Mouse (Mus musculus): ENCODE results near the gene Urb2.
"Not testable (repeated sequence)": the region's sequence is repeated elsewhere in the genome, so short reads cannot be mapped to it uniquely, and the experiment has no call there.

The Urb2 gene

DNA sequence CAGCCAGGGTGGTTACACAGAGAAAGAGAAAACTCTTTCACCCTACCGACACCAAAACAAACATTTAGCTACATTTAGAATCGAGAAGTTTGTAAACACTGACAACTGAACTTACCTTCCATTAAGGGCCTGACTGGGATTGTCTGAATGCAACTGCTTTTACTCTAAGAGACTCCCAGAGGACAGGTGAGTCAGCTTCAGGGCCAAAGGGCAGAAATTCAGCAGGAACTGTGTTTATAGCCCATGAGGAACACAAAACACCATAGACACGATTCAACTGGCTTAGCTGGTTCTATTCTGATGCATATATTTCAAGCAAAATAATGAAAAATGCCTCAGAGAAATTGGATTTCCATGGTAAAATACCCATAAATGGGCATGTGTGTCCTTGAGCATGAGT lies 6.6 kb upstream of the Urb2 start:
- DNase-seq, result no peak

DNA sequence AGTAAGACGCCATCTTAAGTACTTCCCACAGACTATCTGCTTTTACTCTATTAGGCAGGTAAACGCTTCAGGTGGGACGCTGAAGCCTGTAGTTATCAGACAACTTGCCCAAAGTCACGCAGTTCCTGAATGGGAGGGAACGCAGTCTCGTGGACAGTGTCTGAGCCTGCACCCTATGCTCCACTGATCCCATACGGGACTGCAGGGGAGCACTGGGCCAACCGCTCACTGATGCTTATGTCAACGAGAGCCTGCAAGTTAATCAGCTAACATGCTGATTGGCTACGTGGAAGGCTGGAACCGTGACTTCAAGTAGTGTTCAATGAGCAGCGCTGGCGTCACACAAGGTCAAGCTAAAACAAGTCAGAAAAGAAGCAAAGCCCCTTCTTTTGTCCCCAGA lies 1.5 kb upstream of the Urb2 start:
- DNase-seq, result peak; percentile 80

- peak; percentile 82 for DNase-seq
Measured at GRCm38 (mm10) chr8:124020439-124021236, 670 bp upstream of the Urb2 start.

DNA sequence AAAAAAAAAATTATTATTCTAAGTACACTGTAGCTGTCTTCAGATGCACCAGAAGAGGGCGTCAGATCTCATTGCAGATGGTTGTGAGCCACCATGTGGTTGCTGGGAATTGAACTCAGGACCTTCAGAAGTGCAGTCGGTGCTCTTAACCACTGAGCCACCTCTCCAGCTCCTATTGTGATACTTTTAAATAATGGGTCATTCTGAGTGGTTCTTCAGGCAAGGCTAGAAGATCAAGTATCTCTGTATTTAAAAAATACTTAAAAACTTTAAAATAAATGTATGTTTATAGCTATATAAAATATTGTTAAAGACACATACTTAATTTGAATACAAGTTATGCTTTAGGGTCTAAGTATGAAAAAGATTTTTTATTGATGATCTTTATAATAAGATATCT lies 5.0 kb downstream of the Urb2 start:
- DNase-seq, result not testable (repeated sequence)

- DNase-seq, result no peak
Measured at GRCm38 (mm10) chr8:124027831-124028230, 6.5 kb downstream of the Urb2 start.

GRCm38 (mm10) chr8:124033400-124033799 lies 12.1 kb downstream of the Urb2 start:
- DNase-seq, result no peak

GRCm38 (mm10) chr8:124038121-124038520 lies 16.8 kb downstream of the Urb2 start:
- DNase-seq, result no peak

DNA sequence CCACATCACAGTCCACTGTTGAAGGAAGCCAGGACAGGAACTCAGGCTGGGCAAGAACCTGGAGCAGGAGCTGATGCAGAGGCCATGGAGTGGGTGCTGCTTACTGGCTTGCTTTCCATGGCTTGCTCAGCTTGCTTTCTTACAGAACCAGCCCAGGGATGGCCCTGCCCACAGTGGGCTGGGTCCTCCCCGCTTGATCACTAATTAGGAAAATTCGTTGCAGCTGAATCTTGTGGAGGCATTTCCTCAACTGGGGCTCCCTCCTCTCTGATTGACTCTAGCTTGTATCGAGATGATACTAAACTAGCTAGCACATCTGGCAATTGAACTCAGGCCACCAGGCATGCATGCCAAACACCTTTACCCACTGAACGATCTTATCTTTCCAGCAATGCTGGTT lies 18.0 kb downstream of the Urb2 start:
- DNase-seq, result no peak

- DNase-seq, result no peak
Measured at GRCm38 (mm10) chr8:124042201-124042600, 20.9 kb downstream of the Urb2 start.

- no peak for DNase-seq
Measured at GRCm38 (mm10) chr8:124044421-124044820, 23.1 kb downstream of the Urb2 start.

GRCm38 (mm10) chr8:124044931-124045330 lies 23.6 kb downstream of the Urb2 start:
- DNase-seq, result no peak

DNA sequence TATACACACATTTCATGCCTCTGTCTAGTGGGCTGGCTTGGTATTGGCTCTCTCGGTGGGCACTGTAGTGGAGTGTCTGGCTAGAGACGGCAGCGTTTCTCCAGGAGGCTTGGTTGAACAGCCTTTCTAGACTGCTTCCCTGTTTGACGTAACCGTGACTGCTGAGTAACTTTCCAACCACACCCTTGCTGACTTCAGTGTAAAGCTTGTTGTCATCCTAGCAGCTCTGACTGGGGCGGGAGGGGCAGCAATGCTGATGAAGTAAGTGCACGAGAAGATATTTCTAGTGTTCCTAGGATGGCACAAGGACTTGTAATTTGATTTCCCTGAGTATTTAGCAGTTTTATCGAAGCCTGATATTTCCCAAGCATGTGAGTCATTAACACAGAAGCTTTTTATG lies 24.5 kb downstream of the Urb2 start:
- peak; percentile 60 for DNase-seq

- peak; percentile 69 for DNase-seq
Measured at GRCm38 (mm10) chr8:124052110-124052509, 30.8 kb downstream of the Urb2 start.

DNA sequence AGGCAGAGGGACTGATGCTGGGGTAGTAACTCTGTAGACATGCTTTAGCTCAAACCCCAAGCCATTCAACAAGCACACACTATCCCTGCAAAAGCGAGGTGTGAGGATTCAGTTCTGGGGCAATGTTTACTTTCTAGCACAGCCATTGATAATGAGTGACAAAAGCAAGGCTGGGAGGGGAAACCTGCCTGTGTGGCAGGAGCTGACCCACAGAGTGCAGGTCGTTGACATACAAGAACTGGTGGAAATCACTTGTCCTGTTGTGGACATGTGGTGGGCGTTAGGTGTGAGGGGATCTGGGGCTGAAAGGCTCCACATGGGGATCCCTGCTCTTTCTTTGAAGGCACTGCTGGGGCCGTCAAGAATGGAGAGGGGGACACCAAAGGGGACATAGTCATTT lies 31.3 kb downstream of the Urb2 start:
- DNase-seq, result no peak

DNA sequence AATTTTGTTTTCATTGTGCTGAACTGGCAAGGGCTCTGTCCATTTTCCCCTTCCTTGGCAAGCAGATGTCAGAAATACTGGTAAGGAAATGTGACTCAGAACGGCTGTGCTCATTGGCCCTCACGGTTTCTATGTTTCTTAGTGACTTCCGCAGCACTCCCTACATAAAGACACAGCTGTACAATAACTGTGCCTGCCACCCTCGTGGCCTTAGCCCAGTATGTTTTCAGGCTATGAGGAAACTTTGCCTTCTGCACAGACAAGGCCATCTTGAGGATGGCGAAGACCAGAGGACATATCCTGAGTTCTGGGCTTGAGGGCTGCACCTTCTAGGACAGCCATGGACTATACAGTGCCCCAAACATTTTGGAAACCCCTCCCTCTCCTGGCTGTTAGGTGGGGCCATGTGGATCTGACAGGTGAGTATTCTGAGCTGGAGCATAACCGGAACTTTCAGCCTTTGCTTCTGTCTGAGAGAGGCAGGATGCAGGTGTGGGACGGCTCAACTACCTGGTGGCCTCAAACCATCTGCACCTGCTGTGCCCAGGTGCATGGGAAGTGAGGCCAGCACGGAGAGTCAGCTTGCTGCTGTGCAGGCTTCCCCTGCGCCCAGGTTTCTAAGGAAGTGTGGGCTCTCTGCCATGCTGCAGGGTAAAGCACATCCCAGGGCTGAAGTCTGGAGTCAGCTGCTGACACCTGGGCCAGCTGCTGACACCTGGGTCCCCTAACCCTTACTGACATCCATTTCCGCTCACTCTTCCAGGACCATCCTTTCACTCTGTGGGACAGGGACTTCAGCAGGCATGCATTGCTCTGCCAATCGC lies 35.7 kb downstream of the Urb2 start:
- no peak for DNase-seq

GRCm38 (mm10) chr8:124066325-124067058 lies 45.2 kb downstream of the Urb2 start:
- DNase-seq, result no peak

DNA sequence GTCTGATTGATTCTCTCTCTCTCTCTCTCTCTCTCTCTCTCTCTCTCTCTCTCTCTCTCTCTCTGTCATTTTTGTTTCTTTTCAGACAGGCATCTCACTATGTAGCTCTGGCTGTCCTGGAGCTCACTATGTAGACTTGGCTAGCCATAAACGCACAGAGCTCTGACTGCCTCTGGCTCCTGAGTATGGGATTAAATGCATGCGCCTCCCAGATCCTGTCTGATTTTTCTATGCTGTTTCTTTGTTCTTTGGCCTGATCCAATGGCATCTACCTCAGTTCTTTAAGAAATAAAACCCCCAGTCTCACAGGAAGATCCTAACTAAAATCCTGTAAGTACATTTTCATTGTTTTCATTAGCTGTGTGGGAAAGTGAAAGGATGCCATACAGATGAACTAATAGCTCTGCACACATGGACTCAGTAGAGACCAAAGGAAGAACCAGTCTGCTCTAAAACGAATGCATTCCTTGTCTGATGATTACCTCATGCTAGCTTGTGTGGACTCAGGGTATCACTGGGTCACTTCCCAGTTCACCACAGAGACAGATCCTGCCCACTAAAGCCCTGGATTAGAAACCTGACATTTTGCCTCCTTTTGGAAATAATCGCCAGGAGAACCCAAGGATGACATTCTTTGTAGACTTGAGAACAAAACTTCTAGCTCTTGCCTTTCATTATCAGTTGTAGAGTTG lies 45.9 kb downstream of the Urb2 start:
- no peak for DNase-seq

- DNase-seq, result no peak
Measured at GRCm38 (mm10) chr8:124070363-124071324, 49.3 kb downstream of the Urb2 start.

DNA sequence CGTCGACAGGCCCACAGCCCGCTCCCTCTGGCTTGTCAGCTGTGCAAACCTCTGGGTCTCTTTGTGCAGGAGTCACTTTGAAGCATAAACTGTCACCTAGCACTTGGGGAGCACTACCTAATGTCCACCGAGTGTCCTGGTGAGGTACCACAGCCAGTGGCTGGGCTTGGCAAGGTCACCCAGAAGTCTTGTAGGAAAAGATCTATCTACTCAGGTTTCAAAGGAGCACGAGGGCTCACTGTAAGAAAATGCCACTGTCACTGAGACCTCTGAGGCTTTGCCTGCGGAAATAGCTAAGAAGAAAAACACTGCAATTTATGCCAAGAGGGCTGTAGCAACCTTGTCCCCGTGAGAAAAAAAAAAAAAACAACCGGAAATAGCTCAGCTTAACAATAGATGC lies 54.7 kb downstream of the Urb2 start:
- no peak for DNase-seq

GRCm38 (mm10) chr8:124076416-124076815 lies 55.1 kb downstream of the Urb2 start:
- DNase-seq, result no peak

GRCm38 (mm10) chr8:124077377-124077776 lies 56.1 kb downstream of the Urb2 start:
- peak; percentile 74 for DNase-seq

DNA sequence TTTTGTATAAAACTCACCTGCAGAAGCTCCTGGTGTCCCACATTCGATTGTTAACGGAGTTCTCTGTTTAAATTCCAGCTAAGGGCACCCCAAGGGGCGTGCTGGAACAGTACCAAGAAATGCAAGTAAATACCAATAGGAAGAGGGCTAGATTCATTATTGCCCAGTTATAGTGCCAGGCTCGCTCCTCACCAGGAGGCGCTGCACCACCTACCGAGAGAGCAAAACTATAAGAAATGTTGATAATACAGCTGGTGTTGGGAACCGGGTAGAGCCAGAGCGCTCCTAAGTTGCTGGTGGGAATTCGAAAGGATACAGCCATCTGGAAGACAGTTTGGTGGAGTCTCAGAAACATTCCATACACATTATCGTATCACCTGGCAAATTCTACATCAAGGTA lies 56.7 kb downstream of the Urb2 start:
- peak; percentile 47 for DNase-seq
